Mouse (Mus musculus): Measurements from ENCODE around the gene Pigq.

GRCm38 (mm10) chr17:25883824-25884223, 60.9 kb downstream of the Pigq start:
- 0 out of 2 replicates have a peak, but pooled peaks have one; percentile 1 for TF ChIP-seq CTCF (IDR thresholded peaks at IDR 0.05; ENCODE audit: low read depth)
- TF ChIP-seq EP300 (IDR thresholded peaks at IDR 0.05; ENCODE audit: low read depth): no peak
